Mouse (Mus musculus) myocyte (in vitro differentiated cells): ENCODE data around the gene Arhgap9. TPM values are rescaled to one million over a fixed set of nuclear protein-coding genes. Genes with fewer than 3 reads are reported as not detected.

Experiments used
- H3K27me3 ChIP-seq: one replicate; pipeline ENCODE4 v1.6.1; 2011; ENCODE audit not compliant: control insufficient read depth, insufficient read depth, insufficient read length
- H3K36me3 ChIP-seq: one replicate; pipeline ENCODE4 v1.6.1; 2011; ENCODE audit not compliant: control insufficient read depth, insufficient read depth
- H3K4me2 ChIP-seq: one replicate; pipeline ENCODE4 v1.6.1; 2011; ENCODE audit warnings: low read depth, control low read depth
- H3K4me3 ChIP-seq: one replicate; pipeline ENCODE4 v1.5.1; 2011; ENCODE audit warnings: mild to moderate bottlenecking, control low read depth, moderate library complexity
- H3K79me2 ChIP-seq: one replicate; pipeline ENCODE4 v1.6.1; 2011; ENCODE audit not compliant: control insufficient read depth, insufficient read depth
- H3ac ChIP-seq: one replicate; pipeline ENCODE4 v1.6.1; 2011; ENCODE audit not compliant: control insufficient read depth, insufficient read length
- CEBPB ChIP-seq: IDR thresholded peaks from 2 replicates; pipeline ENCODE4 v1.6.1; 2011; ENCODE audit warnings: mild to moderate bottlenecking, moderate library complexity; ENCODE audit not compliant: poor library complexity, insufficient read depth, severe bottlenecking
- E2F4 ChIP-seq: IDR thresholded peaks from one replicate; pipeline ENCODE4 v1.6.1; 2011; ENCODE audit warnings: mild to moderate bottlenecking, control low read depth, moderate library complexity; ENCODE audit not compliant: insufficient read depth
- MAX ChIP-seq: IDR thresholded peaks from one replicate; pipeline ENCODE4 v1.6.1; 2011; ENCODE audit warnings: low read depth, mild to moderate bottlenecking, control low read depth
- MYOD1 ChIP-seq, 3 experiments: IDR thresholded peaks; one replicate each; pipeline ENCODE4 v1.6.1; 2011; ENCODE audit warnings: control low read depth in 2 of 3, low read depth in 2 of 3, mild to moderate bottlenecking in 2 of 3, moderate library complexity in 1 of 3; ENCODE audit not compliant: insufficient read length in 2 of 3, control insufficient read depth in 1 of 3
- MYOG ChIP-seq, 3 experiments: IDR thresholded peaks; one replicate each; pipeline ENCODE4 v1.6.1; 2011; ENCODE audit warnings: control low read depth in 2 of 3, low read depth in 2 of 3, mild to moderate bottlenecking in 2 of 3; ENCODE audit not compliant: insufficient read length in 2 of 3, control insufficient read depth in 1 of 3, insufficient read depth in 1 of 3
- POLR2A ChIP-seq: IDR thresholded peaks from one replicate; pipeline ENCODE4 v1.6.1; 2011; ENCODE audit warnings: low read depth, mild to moderate bottlenecking, control low read depth, moderate library complexity; ENCODE audit not compliant: insufficient read length
- POLR2AphosphoS2 ChIP-seq: IDR thresholded peaks from one replicate; pipeline ENCODE4 v1.6.1; 2011; ENCODE audit warnings: low read depth, control low read depth; ENCODE audit not compliant: insufficient read length
- REST ChIP-seq: IDR thresholded peaks from one replicate; pipeline ENCODE4 v1.6.1; 2011; ENCODE audit warnings: mild to moderate bottlenecking, control low read depth, moderate library complexity; ENCODE audit not compliant: insufficient read depth, insufficient read length
- SRF ChIP-seq: IDR thresholded peaks from one replicate; pipeline ENCODE4 v1.6.1; 2011; ENCODE audit warnings: low read depth; ENCODE audit not compliant: control insufficient read depth, insufficient read length
- TCF12 ChIP-seq: IDR thresholded peaks from one replicate; pipeline ENCODE4 v1.6.1; 2011; ENCODE audit warnings: mild to moderate bottlenecking, control low read depth; ENCODE audit not compliant: poor library complexity, insufficient read depth, severe bottlenecking
- TCF3 ChIP-seq: IDR thresholded peaks from one replicate; pipeline ENCODE4 v1.6.1; 2011; ENCODE audit warnings: low read depth, control low read depth; ENCODE audit not compliant: insufficient read length
- USF1 ChIP-seq: IDR thresholded peaks from one replicate; pipeline ENCODE4 v1.6.1; 2011; ENCODE audit warnings: low read depth, mild to moderate bottlenecking, control low read depth, moderate library complexity
- polyA plus RNA-seq: library from polyadenylated mRNA; unstranded; fragments of >200 nt; fragmentation: generic; extraction: Trizol; gene quantifications from one replicate; pipeline ENCODE4 v1.2.1, GENCODE M21; 2012; ENCODE audit warnings: missing spikeins

The Arhgap9 gene
- polyA plus RNA-seq, 1 experiment = 0.77 TPM

DNA sequence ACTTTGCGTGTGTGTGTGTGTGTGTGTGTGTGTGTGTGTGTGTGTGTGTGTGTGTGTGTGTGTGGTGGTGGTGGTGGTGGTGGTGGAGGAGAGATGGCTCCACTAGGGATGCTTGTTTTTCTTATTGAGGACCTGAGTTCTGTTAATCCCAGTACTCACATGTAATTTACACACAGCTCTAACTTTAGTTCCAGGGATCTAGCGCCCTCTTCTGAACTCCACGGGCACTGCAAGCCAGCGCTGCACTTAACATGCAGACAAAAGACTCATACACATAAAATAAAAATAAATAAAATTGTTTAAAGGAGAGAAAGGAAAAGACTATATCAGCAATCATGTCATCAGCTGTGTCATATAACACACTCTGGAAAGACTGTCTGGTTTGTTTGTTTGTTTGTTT lies 27.2 kb downstream of the Arhgap9 start:
- H3K4me2 ChIP-seq = no peak overlapping the region
- H3K4me3 ChIP-seq = no peak overlapping the region
- no peaks in the 10 kb centered on the region for H3K27me3 ChIP-seq
- no peaks in the 10 kb centered on the region for H3K36me3 ChIP-seq
- no peaks in the 10 kb centered on the region for H3K79me2 ChIP-seq
- TF ChIP-seq MAX (no peak), TCF12 (no peak), POLR2A (no peak), SRF (no peak), CEBPB (no peak), REST (no peak), MYOG (IDR thresholded peaks at IDR 0.05; ENCODE audit: control insufficient read depth in 1 of 3, insufficient read depth in 1 of 3, insufficient read length in 2 of 3, low read depth in 2 of 3) (no peak), TCF3 (no peak), E2F4 (no peak), USF1 (no peak), MYOD1 (IDR thresholded peaks at IDR 0.05; ENCODE audit: control insufficient read depth in 1 of 3, insufficient read length in 2 of 3, low read depth in 2 of 3) (no peak), POLR2AphosphoS2 (no peak)
- H3ac ChIP-seq = no peak overlapping the region

DNA sequence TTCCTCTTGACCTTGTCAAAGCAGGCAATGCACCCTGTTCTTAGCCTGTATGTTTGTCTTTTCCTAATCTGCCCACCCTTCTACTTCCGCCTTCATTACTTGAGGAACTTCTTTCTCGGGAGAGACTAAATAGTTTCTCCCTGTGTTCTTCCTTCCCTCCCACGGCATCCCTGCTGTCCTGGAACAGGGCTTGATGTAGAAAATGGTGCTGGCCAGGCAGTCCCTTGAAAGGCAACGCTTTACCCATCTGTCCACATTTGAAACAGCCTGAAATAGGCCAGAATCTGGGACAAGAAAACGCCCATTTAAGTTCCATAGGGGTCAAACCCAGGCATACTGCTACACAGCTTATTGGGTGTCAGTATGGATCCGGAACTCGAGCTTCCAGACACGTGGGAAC lies 28.0 kb downstream of the Arhgap9 start:
- Histone ChIP-seq H3K27me3 (no peaks in the 10 kb centered on the region), H3K36me3 (no peaks in the 10 kb centered on the region), H3K4me3 (no peak overlapping the region), H3K4me2 (no peak overlapping the region), H3K79me2 (no peaks in the 10 kb centered on the region), H3ac (no peak overlapping the region)
- TF ChIP-seq TCF12 (no peak), REST (no peak), CEBPB (no peak), USF1 (no peak), MYOD1 (IDR thresholded peaks at IDR 0.05; ENCODE audit: control insufficient read depth in 1 of 3, insufficient read length in 2 of 3, low read depth in 2 of 3) (no peak), SRF (no peak), TCF3 (no peak), MYOG (IDR thresholded peaks at IDR 0.05; ENCODE audit: control insufficient read depth in 1 of 3, insufficient read depth in 1 of 3, insufficient read length in 2 of 3, low read depth in 2 of 3) (no peak)

- no peak overlapping the region for H3ac ChIP-seq
- H3K4me2 ChIP-seq = peak overlapping the region; percentile 69
- H3K4me3 ChIP-seq = peak overlapping the region; percentile 0
- no peaks in the 10 kb centered on the region for H3K79me2 ChIP-seq
- TF ChIP-seq MYOD1 (IDR thresholded peaks at IDR 0.05; ENCODE audit: control insufficient read depth in 1 of 3, insufficient read length in 2 of 3, low read depth in 2 of 3) (no peak), CEBPB (no peak), E2F4 (no peak), TCF12 (no peak), MAX (no peak), REST (no peak), POLR2AphosphoS2 (no peak), POLR2A (no peak), MYOG (IDR thresholded peaks at IDR 0.05; ENCODE audit: control insufficient read depth in 1 of 3, insufficient read depth in 1 of 3, insufficient read length in 2 of 3, low read depth in 2 of 3) (no peak), TCF3 (no peak), SRF (no peak), USF1 (no peak)
- peaks cover 5% of the 10 kb centered on the region for H3K27me3 ChIP-seq
- H3K36me3 ChIP-seq = no peaks in the 10 kb centered on the region
Observed at GRCm38 (mm10) chr10:127350594-127351284, 29.0 kb downstream of the Arhgap9 start.

GRCm38 (mm10) chr10:127351285-127351595 lies 29.5 kb downstream of the Arhgap9 start:
- Histone ChIP-seq H3K27me3 (peaks cover 10% of the 10 kb centered on the region), H3ac (no peak overlapping the region), H3K4me2 (peak overlapping the region; percentile 69), H3K4me3 (peak overlapping the region; percentile 0), H3K36me3 (no peaks in the 10 kb centered on the region), H3K79me2 (no peaks in the 10 kb centered on the region)
- TF ChIP-seq POLR2AphosphoS2 (no peak), TCF12 (no peak), TCF3 (no peak), USF1 (no peak), POLR2A (no peak), MYOD1 (IDR thresholded peaks at IDR 0.05; ENCODE audit: control insufficient read depth in 1 of 3, insufficient read length in 2 of 3, low read depth in 2 of 3) (no peak), SRF (no peak), MAX (no peak), MYOG (IDR thresholded peaks at IDR 0.05; ENCODE audit: control insufficient read depth in 1 of 3, insufficient read depth in 1 of 3, insufficient read length in 2 of 3, low read depth in 2 of 3) (no peak), REST (no peak), E2F4 (no peak), CEBPB (no peak)

DNA sequence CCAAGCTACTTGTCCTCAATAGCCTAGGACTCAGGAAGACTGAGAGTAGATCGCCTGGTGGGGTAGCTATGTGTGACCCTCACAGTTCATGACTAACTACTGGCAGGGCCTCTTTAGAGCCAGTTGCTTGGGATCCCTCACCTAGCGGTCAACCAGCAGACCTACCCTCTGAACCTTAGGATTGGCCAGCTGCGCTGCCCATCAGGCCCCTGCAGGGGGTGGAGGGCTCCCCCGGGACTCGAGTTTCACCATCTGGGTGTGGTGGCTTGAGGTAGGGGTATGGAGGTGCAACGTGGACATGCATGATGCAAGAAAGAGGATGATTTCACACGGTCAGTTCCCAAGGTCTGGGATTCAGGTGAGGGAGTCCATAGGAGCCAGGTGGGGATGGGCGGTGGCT lies 30.0 kb downstream of the Arhgap9 start:
- TF ChIP-seq SRF (no peak), MAX (no peak), CEBPB (no peak), MYOG (IDR thresholded peaks at IDR 0.05; ENCODE audit: control insufficient read depth in 1 of 3, insufficient read depth in 1 of 3, insufficient read length in 2 of 3, low read depth in 2 of 3) (no peak), USF1 (no peak), POLR2A (no peak), E2F4 (no peak)
- H3K36me3 ChIP-seq = no peaks in the 10 kb centered on the region
- no peak overlapping the region for H3ac ChIP-seq
- H3K79me2 ChIP-seq = no peaks in the 10 kb centered on the region
- peaks cover 12% of the 10 kb centered on the region for H3K27me3 ChIP-seq
- no peak overlapping the region for H3K4me3 ChIP-seq
- H3K4me2 ChIP-seq = peak overlapping the region; percentile 10
